Mouse (Mus musculus) ES-Bruce4 (cell line): ENCODE measurements around the gene Sectm1b. TPM values are rescaled to one million over a fixed set of nuclear protein-coding genes. Genes with fewer than 3 reads are reported as not detected.
"Not testable (repeated sequence)": the region's sequence is repeated elsewhere in the genome, so short reads cannot be mapped to it uniquely, and the experiment has no call there.

Experiments
- H3K27ac ChIP-seq: 2 replicates; pipeline ENCODE4 v1.5.1; 2012; ENCODE audit warnings: low read length, inconsistent platforms; ENCODE audit not compliant: insufficient read depth
- H3K27me3 ChIP-seq: 2 replicates; pipeline ENCODE4 v1.6.1; 2012; ENCODE audit warnings: mild to moderate bottlenecking, low read length, inconsistent platforms; ENCODE audit not compliant: control insufficient read depth, poor library complexity, insufficient read depth, severe bottlenecking
- H3K36me3 ChIP-seq: 2 replicates; pipeline ENCODE4 v1.6.1; 2012; ENCODE audit warnings: inconsistent platforms, mild to moderate bottlenecking, low read length, moderate library complexity; ENCODE audit not compliant: control insufficient read depth, poor library complexity, insufficient read depth, severe bottlenecking
- H3K4me1 ChIP-seq: one replicate; pipeline ENCODE4 v1.8.1; 2011; ENCODE audit warnings: low read length; ENCODE audit not compliant: control insufficient read depth, insufficient read depth
- H3K4me3 ChIP-seq: 2 replicates; pipeline ENCODE4 v1.5.1; 2011; ENCODE audit warnings: low read depth, mild to moderate bottlenecking, low read length
- H3K9ac ChIP-seq: 2 replicates; pipeline ENCODE4 v1.6.1; 2012; ENCODE audit warnings: low read depth, mild to moderate bottlenecking, inconsistent platforms; ENCODE audit not compliant: poor library complexity, severe bottlenecking
- H3K9me3 ChIP-seq: replicated peaks from 2 replicates; pipeline ENCODE4 v1.6.1; 2012; ENCODE audit warnings: mild to moderate bottlenecking, low read length, inconsistent platforms; ENCODE audit not compliant: control insufficient read depth, poor library complexity, insufficient read depth, severe bottlenecking
- CTCF ChIP-seq: IDR thresholded peaks from one replicate; pipeline ENCODE4 v1.8.1; 2011; ENCODE audit warnings: low read depth, low read length
- EP300 ChIP-seq: IDR thresholded peaks from 2 replicates; pipeline ENCODE4 v1.6.1; 2011; ENCODE audit warnings: low read depth, low read length; ENCODE audit not compliant: insufficient read depth
- POLR2A ChIP-seq: IDR thresholded peaks from one replicate; pipeline ENCODE4 v1.8.1; 2011; ENCODE audit warnings: low read length; ENCODE audit not compliant: insufficient read depth
- polyA plus RNA-seq: library from polyadenylated mRNA; stranded (reverse); fragments of >200 nt; gene quantifications from 2 replicates; pipeline ENCODE4 v1.2.4, GENCODE M21; 2011; ENCODE audit warnings: low read depth; ENCODE audit not compliant: missing spikeins, insufficient read depth, insufficient read length

Gene Sectm1b
- polyA plus RNA-seq, 1 experiment: not detected

DNA sequence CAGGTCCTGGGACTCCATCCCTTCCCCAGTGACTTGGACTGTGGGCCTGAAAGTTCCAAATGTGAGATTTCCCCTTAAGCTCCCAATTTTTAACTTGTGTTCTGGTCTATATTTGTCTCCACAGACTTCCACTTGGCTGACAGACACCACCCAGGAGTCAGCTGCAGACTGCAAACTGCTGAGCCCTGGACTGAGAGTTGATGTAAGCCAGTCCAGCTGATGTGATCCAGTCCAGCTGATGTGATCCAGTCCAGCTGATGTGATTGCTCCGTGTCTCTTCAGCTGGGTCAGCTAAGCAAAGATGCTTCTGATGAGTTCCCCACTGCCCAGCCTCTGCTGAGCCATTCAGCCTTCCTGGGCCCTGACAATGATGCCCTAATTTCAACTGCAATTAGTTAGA lies 11.6 kb downstream of the Sectm1b start:
- TF ChIP-seq CTCF (no peak), POLR2A (no peak), EP300 (no peak)
- no peaks in the 10 kb centered on the region for H3K4me1 ChIP-seq
- H3K27ac ChIP-seq: no peak overlapping the region
- no peak overlapping the region for H3K9ac ChIP-seq
- no peaks in the 10 kb centered on the region for H3K36me3 ChIP-seq
- no peak overlapping the region for H3K4me3 ChIP-seq
- no peaks in the 10 kb centered on the region for H3K9me3 ChIP-seq
- H3K27me3 ChIP-seq: 0 out of 2 replicates have a peak, but pooled peaks cover under 1% of the 10 kb centered on the region

- Histone ChIP-seq H3K36me3 (no peaks in the 10 kb centered on the region), H3K4me1 (no peaks in the 10 kb centered on the region), H3K27me3 (0 out of 2 replicates have a peak, but pooled peaks cover 1% of the 10 kb centered on the region), H3K4me3 (no peak overlapping the region), H3K9ac (no peak overlapping the region), H3K9me3 (no peaks in the 10 kb centered on the region), H3K27ac (no peak overlapping the region)
- no peak for TF ChIP-seq EP300
- TF ChIP-seq CTCF: no peak
- no peak for TF ChIP-seq POLR2A
These were observed 13.5 kb downstream of the Sectm1b start for GRCm38 (mm10) chr11:121049840-121050239.

DNA sequence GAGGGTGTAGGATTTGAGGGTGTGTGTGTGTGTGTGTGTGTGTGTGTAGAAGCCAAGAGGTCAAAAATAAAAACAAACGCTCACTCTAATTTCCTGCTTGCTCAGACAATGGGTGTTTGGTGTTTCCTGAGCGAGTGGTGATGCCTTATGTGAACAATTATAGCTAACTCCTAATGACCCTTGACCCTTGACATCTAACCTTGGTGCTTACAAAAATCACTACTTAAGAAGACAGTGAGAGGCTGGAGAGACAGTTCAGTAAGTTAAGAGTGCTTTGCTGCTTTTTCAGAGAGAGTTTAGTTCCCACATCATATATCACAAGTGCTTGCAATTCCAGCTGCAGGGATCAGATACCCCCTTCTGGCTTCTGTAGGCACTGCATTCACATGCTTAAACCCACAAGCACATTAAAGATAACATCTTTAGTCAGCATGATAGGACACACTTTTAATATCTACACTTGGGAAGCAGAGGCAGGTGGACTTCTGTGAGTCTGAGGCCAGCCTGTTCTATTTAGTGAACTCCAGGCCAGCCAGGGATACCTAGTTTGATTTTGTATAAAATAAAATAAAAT lies 15.5 kb downstream of the Sectm1b start:
- TF ChIP-seq EP300: no peak
- no peak for TF ChIP-seq POLR2A
- no peak for TF ChIP-seq CTCF

DNA sequence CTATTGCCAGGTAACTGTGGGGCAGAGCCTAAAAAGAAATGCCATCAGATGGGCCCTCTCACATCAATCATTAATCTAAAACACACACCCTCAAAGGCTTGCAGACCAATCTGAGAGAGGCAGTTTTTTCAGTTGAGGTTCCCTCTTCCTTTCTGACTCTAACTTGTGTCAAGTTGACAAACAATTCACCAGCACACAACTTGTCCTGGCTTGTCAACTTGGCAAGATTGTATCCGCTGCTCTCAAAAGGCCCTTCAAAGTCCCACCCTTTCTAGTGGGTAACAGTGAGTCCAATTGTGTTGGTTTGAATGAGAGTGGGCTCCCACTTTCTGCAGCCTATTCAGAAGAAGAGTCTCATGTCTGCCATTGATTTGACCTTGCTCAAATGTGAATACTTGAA lies 18.1 kb downstream of the Sectm1b start:
- Histone ChIP-seq H3K4me3 (no peak overlapping the region), H3K27me3 (0 out of 2 replicates have a peak, but pooled peaks cover 1% of the 10 kb centered on the region), H3K9me3 (no peaks in the 10 kb centered on the region), H3K9ac (no peak overlapping the region), H3K36me3 (no peaks in the 10 kb centered on the region), H3K4me1 (no peaks in the 10 kb centered on the region), H3K27ac (no peak overlapping the region)
- TF ChIP-seq POLR2A (no peak), EP300 (no peak), CTCF (no peak)

More for the DNA sequence above, 15.5 kb downstream of the Sectm1b start:
- Histone ChIP-seq H3K9ac (no peak overlapping the region), H3K36me3 (no peaks in the 10 kb centered on the region), H3K27ac (no peak overlapping the region), H3K4me3 (no peak overlapping the region), H3K9me3 (no peaks in the 10 kb centered on the region), H3K27me3 (0 out of 2 replicates have a peak, but pooled peaks cover 1% of the 10 kb centered on the region), H3K4me1 (no peaks in the 10 kb centered on the region)

DNA sequence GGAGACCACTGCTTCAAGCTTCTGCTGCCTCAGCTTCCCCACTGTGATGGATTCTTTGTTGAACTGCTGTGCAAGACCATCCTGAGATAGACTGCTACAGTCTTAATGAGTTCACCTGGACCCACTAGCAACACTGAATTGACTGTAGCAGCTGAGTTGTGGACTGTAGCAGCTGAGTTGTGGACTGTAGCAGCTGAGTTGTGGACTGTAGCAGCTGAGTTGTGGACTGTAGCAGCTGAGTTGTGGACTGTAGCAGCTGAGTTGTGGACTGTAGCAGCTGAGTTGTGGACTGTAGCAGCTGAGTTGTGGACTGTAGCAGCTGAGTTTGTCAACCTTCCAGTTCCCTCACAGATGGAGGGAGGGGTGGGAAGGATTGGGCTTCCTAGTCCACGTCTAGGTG lies 20.3 kb downstream of the Sectm1b start:
- H3K36me3 ChIP-seq, H3K27me3 ChIP-seq, H3K9me3 ChIP-seq, H3K4me3 ChIP-seq, H3K27ac ChIP-seq, H3K4me1 ChIP-seq, H3K9ac ChIP-seq: not testable (repeated sequence)

DNA sequence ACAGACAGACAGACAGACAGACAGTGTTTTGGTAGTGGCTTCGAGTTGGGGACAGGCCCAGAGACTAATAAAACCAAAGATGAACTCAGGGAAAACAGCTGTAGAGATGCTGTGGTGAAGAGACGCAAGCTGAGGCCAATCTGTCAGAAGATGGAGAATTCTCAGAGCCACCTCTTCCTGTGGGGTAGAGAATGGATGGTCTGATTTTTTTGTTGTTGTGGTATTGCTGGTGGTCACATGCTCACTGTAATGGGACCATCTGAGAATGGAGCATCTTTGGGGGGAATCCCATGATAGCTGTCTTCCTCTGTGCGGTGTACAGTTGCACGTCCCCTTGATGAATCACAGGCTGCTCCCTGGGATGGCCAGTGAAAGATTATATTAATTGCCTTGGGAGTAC lies 20.9 kb downstream of the Sectm1b start:
- Histone ChIP-seq H3K36me3 (no peaks in the 10 kb centered on the region), H3K27me3 (0 out of 2 replicates have a peak, but pooled peaks cover 1% of the 10 kb centered on the region), H3K4me3 (no peak overlapping the region), H3K27ac (no peak overlapping the region), H3K9ac (no peak overlapping the region), H3K9me3 (no peaks in the 10 kb centered on the region), H3K4me1 (no peaks in the 10 kb centered on the region)
- TF ChIP-seq EP300: no peak
- no peak for TF ChIP-seq POLR2A
- no peak for TF ChIP-seq CTCF
